Mouse (Mus musculus): ENCODE results near the gene Iqcb1.
"Not testable (repeated sequence)": the region's sequence is repeated elsewhere in the genome, so short reads cannot be mapped to it uniquely, and the experiment has no call there.

The Iqcb1 gene

GRCm38 (mm10) chr16:36828054-36828786, at the start of gene Iqcb1:
TSS of gene Iqcb1 (plus strand) at chr16:36828385.
- DNase-seq = peak; percentile 86 to 88

DNA sequence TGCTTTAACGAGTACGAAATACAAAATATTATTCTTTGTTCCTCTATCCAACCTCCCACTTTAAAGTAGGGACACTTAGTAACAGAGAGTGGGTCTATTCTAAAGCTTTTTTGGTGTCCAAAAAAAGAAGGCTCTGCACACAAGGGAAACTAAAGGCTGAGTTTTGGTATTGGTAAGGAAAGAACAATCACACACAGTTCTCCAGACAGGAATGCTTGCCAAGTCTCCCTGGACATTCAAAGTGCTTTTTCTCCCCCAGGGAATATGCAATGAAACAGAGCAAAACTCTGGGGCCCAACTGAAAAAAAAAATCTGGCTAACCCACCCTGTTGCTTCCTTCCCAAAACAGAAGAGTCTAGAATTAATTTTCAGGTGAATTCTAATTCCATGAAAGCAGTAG, 44.0 kb upstream of the Iqcb1 start:
- no peak for DNase-seq

GRCm38 (mm10) chr16:36784594-36785313, 43.4 kb upstream of the Iqcb1 start, which contains the start of gene Slc15a2:
TSS of gene Slc15a2 (minus strand) at chr16:36784962.
- no peak for DNase-seq

- no peak for DNase-seq
Measured at GRCm38 (mm10) chr16:36786466-36786865, 41.7 kb upstream of the Iqcb1 start.

DNA sequence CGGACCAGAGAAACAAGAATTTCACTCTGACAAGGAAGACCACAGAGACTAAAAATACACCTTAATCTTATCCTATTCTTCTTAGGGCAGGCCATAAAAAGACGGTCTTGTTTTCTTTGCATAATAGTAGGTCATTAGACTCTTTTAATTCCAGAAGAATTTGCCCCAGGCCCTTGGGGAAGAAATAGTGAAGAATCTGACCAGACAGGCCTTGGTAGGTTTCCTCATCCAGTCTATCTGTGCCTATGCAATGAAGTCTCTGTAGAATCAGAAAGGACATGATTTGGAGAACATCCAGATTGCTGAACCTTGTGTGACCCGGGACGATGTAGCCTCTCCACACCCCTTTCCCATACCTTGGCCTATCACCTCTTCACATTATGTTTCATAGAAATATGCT, 38.0 kb upstream of the Iqcb1 start:
- no peak for DNase-seq

DNA sequence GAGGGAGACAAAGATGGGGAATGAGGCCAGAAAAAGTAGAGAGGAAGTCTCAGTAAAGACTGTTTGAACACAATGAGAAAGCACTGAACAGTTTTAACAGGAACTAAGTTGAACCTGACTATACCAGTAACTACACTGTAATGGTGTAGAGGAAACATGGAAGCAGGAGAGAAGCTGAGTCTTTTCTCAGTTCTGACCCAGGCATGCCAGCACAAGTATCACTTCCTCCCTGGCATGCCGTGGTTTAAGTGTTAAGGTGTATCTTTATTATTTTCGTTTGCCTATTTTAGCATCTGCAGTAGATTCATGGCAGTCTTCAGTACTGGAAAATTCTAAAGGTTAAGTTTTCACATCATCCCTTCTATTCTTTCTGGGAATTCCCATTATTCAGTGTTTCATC, 33.2 kb upstream of the Iqcb1 start:
- no peak for DNase-seq

DNA sequence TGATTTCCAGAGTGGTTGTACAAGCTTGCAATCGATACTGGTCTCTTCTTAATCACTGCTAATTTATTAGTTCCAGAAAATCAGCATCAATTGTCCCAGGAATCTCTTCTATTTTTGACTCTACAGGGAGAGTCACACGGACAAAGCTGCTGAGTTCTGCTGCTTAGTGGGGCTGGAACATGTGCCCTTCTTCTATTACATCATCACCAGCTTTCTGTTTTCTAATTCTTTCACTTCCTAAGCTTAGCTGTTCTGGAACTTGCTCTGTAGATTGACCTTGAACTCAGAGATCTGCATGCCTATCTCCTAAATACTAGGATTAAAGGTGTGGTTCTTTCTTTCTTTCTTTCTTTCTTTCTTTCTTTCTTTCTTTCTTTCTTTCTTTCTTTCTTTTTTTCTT, 29.9 kb upstream of the Iqcb1 start:
- DNase-seq = no peak

GRCm38 (mm10) chr16:36802361-36802760, 25.8 kb upstream of the Iqcb1 start:
- DNase-seq = no peak

DNA sequence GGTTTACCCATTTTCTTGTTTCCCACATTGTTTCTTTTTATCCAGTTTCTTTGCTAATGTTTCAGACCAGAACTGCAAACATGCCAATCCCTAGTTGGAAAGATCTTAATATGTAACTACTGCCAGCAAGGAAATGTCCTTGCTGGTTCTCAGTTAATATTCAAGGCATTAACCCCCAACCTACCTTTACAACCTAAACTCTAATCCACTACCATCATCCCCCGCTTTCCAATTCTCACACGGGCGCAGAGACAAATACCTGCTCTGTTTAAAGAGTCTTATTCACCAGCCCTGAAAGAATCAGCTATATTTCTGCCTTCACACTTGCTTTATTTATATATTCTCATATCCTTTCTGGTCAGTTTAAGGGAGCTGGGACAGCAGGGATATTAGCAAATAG, 19.6 kb upstream of the Iqcb1 start:
- no peak for DNase-seq

GRCm38 (mm10) chr16:36813680-36814079, 14.5 kb upstream of the Iqcb1 start:
- DNase-seq = no peak

DNA sequence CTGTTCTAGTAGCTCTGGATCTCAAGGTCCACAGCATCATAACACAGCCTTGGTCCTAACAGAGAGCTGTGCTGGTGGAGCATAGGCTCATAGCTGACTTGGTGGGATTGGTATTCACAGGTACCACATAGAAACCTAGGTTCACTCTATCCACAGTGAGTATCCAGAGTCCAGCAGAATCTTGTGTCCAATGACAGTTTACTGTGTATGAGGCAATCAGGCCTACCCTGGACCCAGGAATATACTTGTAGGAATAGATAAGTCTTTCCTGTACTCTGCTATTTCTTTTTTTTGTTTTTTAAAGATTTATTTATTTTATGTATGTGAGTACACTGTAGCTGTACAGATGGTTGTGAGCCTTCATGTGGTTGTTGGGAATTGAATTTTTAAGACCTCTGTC, 11.3 kb upstream of the Iqcb1 start:
- no peak for DNase-seq

DNA sequence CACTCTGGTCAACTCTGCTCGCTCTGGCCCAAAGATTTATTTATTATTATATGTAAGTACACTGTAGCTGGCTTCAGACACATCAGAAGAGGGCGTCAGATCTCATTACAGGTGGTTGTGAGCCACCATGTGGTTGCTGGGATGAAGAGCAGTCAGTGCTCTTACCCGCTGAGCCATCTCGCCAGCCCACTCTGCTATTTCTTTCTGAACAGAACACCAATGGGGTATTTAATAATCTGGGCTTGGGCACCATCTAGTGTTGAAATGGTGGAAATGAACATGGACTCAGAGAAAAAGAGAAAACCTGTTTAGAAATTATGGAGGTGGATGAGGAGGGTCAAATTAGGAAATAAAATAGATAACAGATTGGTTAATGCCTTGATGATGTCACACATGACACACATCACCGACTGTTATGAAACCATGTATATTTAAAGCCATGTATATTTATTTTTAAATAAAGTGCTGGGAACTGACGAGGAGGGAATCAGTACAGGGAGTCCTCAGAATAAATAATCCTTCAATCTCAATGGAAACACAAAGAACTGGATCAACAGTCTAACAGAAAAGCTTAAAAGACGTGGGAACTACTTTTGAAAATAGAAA, 10.8 kb upstream of the Iqcb1 start:
- peak; percentile 43 to 56 for DNase-seq

GRCm38 (mm10) chr16:36820016-36820415, 8.2 kb upstream of the Iqcb1 start:
- DNase-seq = no peak

DNA sequence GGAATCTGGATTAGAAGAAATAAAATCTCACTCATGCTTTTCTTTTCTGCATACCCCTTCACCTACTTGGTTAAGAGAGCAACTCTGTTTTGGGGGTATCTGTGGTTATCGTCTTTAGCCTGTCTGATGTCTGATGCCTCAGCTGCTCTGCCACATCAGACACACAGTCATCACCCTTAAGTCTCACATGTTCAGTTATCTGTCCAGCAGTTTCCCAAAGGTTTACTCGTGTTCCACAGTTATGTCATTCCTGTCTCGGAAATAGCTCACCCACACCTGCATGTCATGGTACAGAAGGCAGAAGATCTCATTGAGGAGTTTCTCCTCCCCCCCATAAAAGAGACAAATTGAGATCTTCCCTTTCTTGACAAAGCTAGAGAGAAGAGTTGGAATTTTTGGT, 7.4 kb upstream of the Iqcb1 start:
- DNase-seq = no peak

- peak; percentile 12 to 40 for DNase-seq
Measured at GRCm38 (mm10) chr16:36821474-36821873, 6.7 kb upstream of the Iqcb1 start.

- no peak for DNase-seq
Measured at GRCm38 (mm10) chr16:36827611-36828053, 553 bp upstream of the Iqcb1 start.

DNA sequence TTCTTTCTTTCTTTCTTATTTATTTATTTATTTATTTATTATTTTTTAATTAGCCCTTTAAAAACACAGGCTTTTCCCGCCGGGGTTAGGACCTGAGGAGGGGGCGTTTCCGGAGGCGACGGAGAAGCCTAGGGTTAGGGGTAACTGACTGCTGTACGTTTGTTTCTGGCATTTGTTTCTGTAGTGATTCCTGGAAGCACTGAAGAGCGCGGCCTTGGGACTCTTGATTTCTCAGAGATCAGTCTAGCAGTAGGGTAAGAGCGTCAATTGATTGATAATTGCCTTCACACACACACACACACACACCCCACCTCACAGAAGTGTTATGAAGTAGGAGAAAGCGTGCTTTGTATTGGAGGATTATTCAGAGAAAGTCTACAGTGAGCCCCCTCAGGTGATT, 635 bp downstream of the Iqcb1 start:
- DNase-seq = no peak

DNA sequence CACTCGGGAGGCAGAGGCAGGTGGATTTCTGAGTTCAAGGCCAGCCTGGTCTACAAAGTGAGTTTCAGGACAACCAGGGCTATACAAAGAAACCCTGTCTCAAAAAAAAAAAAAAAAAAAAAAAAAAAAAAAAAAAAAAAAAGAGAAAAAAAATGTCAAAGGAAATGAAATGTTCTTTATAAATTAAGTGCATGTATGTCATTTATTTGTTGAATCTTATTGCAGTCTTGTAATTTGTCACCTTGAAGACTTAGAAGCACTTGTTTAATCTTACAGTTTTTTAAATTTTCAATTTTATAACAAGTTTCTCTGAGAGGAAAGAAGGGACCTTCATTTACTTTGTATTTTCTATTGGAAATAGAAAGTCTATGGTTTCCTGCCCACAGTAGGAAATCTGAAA, 18.7 kb downstream of the Iqcb1 start:
- not testable (repeated sequence) for DNase-seq

GRCm38 (mm10) chr16:36851202-36851601, 23.0 kb downstream of the Iqcb1 start:
- DNase-seq = no peak

GRCm38 (mm10) chr16:36863585-36863984, 35.4 kb downstream of the Iqcb1 start:
- DNase-seq = no peak

DNA sequence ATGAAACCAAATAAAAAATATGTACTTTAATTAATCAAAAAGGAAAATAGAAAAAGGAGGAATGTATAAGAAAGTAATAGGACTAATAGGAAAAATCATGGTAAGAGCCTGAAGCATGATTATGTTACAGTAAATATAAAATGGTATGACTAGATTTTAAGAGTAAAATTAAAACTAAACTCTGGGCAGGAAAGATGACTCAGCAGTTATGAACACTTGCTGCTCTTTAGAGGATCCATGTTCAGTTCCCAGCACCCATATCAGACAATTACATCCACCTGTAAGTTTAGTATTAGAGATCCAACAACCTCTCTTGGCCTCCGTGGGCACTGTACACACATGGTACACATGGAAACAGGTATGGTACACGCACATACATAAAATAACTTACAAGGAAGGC, 41.3 kb downstream of the Iqcb1 start:
- DNase-seq = no peak

- peak; percentile 87 to 96 for DNase-seq
Measured at GRCm38 (mm10) chr16:36874583-36875275, 46.5 kb downstream of the Iqcb1 start, which contains the start of the genes Eaf2 and Golgb1. TSS of gene Eaf2 (minus strand) at chr16:36875003. TSS of gene Golgb1 (plus strand) at chr16:36875140.

- DNase-seq = no peak
Measured at GRCm38 (mm10) chr16:36875276-36875851, 47.2 kb downstream of the Iqcb1 start.
